Mouse (Mus musculus): ENCODE results near the gene Atp6v1f.

The Atp6v1f gene

DNA sequence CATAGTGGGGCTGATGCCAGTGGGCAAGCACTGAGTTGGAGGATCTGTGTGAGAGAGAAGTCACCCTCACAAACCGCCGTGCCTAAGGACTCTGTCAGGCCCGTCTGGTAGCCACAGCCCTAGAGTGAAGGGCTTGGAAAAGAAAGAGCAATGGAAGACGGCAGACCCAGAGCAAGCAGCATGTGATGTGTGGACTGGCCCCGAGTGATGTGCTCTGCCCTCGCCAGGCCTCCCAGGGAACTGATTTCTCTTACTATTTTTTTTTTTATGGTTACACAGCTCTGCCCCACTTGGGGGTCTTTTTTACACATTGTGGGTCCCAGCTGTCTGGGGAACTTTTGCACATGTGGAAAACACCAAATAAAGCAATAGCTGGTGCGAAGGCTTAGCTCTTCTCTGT is 6.0 kb upstream of the Atp6v1f start:
- no peak for DNase-seq (ENCODE audit: low read depth, low spot score)

DNA sequence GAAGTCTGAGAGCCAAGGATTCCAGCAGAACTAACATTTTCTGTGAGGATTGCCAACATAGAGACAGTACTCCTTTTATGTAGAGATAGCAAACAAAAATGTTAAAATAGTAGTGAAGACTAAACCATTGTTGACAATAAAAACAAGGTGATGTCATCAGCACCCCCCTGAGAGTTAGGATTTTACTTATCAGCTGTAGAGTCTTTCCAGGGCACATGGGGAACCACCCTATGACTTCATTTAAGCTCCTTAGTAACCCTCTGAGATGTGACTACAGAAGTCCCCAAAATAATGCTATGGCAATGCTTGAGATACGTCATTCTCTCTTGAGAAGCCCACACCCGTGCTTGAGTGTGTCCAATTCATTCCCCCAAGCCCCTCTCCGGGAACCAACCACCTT is 4.1 kb upstream of the Atp6v1f start:
- DNase-seq (ENCODE audit: low read depth, low spot score), result peak; percentile 47

- no peak for DNase-seq (ENCODE audit: low read depth, low spot score)
Measured at GRCm38 (mm10) chr6:29468851-29469250, 1.3 kb downstream of the Atp6v1f start.

GRCm38 (mm10) chr6:29471137-29471536 is 3.6 kb downstream of the Atp6v1f start, which contains the start of gene Atp6v1fnb:
Gene Atp6v1fnb, plus strand, starts transcription at chr6:29471437.
- no peak for DNase-seq (ENCODE audit: low read depth, low spot score)

- peak; percentile 46 for DNase-seq (ENCODE audit: low read depth, low spot score)
Measured at GRCm38 (mm10) chr6:29473941-29474691, 6.6 kb downstream of the Atp6v1f start.

- no peak for DNase-seq (ENCODE audit: low read depth, low spot score)
Measured at GRCm38 (mm10) chr6:29474736-29475135, 7.2 kb downstream of the Atp6v1f start.

- DNase-seq (ENCODE audit: low read depth, low spot score), result no peak
Measured at GRCm38 (mm10) chr6:29482691-29483090, 15.2 kb downstream of the Atp6v1f start.

DNA sequence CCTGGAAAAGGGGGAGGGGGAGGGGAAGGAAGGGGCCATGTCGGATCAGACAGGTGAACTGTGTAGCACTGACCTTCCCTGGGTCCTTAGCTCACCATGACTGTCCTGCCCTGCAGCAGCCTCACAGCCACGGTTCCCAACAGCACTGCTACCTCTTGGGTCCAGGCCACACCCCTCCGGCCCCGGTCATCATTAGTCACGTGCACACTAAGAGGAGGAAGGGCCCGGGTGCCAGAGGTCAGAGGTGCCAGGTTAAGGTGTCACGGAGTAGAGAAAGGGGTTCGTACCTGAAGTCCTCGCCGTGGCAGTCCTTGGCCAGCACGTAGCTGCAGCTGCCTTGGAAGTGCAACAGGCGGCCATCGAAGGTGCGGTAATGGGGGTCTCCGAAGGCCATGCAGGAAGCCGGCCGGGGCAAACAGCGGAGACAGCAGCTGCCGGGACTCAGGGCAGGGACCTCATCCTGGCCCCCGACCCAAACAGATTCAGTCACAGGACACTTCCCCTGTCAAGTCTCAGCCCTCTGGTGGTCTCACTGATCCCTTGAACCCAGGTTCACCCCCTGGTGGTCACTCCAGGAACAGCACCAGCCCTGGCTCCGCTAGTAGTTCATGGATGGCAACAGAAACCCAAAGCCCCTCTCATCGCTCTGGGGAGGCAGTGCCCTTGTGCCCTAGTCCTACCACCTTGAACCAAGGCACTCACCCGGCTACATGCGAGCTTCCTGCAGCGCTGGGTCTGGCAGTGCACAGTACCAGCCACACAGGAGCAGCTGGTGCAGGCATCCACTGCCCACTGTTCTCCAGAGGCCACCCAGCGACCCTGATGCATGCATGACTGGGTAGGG is 17.4 kb downstream of the Atp6v1f start:
- peak; percentile 26 for DNase-seq (ENCODE audit: low read depth, low spot score)

DNA sequence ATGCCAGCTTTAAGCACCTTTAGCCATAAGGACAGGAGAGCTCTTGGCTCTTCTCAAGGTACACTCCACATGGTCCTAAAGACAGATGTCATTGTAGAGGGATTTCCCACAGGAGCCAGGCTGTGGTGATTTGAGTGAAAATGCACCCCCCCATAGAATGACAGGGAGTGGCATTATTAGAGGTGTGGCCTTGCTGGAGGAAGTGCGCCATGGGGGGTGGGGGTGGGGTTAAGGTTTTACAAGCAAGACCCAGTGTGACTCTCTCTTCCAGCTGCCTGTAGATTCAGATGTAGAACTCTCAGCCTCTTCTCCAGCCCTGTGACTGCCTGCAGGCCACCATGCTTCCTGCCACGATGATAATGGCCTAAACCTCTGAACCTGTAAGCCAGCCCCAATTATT is 18.4 kb downstream of the Atp6v1f start:
- DNase-seq (ENCODE audit: low read depth, low spot score), result no peak

DNA sequence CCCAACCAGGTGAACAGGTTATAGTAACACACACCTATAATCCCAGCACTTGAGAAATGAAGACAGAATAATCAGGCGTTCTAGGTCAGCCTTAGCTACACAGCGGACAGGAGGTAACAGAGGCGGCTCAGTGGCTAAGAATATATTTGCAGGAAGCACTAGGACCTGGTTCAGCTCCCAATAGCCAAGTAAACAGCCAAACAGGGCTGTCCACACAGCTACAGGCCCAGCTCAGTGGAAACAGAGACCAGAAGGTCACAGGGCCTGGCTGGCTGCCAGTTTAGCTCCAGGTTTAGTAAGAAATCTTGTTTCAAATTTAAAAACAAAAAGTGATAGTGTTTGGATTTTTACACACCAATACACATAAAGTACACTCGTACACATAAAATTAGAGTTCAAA is 26.6 kb downstream of the Atp6v1f start:
- DNase-seq (ENCODE audit: low read depth, low spot score), result no peak

DNA sequence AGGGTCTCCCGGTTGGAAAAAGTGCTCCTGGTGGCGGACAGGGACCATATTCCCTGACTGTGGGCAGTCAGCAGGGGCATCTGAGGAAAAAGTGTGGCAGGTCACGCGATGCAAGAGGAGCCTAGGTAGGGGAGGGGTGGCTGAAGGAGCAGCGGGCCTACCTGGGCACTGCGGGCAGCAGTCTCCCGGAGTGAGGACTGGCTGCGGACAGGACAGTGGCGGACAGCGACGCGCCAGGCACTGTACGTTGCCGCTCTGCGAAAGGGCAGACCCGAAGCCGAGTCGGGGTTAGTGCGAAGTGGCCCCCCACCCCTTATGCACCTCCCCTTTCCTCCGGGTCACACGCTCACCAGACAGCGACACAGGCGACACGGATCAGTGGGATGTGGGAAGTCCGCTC is 28.8 kb downstream of the Atp6v1f start:
- DNase-seq (ENCODE audit: low read depth, low spot score), result no peak

DNA sequence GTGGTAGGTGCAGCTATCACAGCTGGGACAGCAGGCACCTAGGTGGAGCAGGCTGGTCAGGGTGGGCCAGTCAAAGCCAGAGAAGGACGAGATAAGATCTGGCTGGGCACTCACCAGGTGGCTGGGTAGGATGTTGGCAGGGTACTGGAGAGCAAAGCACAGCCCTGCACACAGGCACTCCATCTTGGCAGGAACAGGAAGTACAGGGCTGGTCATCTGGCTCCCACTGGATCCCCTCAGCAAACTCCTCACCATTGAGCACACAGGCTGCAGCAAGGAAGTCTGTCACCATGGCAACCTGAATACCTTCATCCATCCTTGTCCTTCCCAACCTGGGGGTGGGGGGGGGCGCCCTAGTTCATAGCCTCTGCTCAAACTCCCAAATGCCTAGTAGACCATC is 30.3 kb downstream of the Atp6v1f start:
- DNase-seq (ENCODE audit: low read depth, low spot score), result no peak

DNA sequence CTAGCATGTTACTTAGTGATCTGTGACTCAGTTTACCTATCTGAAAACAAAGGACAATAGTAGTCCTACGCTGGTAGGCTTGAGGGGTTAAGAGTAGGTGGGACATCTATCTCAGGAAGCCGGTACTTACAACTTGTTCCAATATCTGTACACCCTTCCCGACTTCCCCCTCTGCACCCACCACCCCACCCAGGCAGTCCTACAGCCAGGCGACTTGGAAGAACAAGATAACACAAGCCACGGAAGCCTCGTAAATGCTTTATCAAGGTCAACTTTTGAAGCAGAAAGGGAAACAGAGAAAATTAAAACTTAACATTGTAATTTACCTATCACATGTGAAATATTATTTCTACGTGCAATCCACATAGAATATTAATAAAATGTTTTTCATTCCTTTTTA is 32.7 kb downstream of the Atp6v1f start:
- no peak for DNase-seq (ENCODE audit: low read depth, low spot score)

GRCm38 (mm10) chr6:29500810-29501209 is 33.3 kb downstream of the Atp6v1f start:
- no peak for DNase-seq (ENCODE audit: low read depth, low spot score)

- no peak for DNase-seq (ENCODE audit: low read depth, low spot score)
Measured at GRCm38 (mm10) chr6:29501599-29501998, 34.1 kb downstream of the Atp6v1f start.

GRCm38 (mm10) chr6:29505493-29505892 is 38.0 kb downstream of the Atp6v1f start:
- no peak for DNase-seq (ENCODE audit: low read depth, low spot score)

DNA sequence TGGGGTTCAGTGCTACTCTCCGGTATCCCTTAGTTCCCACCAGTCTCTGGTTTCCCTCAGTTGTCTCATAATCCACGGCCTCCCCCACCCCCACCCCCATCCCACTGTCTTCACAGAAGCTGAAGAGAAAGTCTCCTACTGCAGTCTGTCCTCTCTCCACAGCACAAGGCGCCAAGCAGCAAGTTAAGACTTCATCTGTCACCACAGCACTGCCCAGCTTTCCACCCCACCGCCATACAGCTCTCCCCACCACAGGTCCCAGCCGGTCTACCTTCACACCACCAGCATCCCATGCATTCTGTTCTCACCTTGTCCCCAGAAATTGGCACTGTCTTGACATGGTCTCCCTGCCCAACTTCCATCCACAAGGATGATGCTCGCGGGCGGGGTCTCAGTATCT is 39.3 kb downstream of the Atp6v1f start:
- no peak for DNase-seq (ENCODE audit: low read depth, low spot score)

DNA sequence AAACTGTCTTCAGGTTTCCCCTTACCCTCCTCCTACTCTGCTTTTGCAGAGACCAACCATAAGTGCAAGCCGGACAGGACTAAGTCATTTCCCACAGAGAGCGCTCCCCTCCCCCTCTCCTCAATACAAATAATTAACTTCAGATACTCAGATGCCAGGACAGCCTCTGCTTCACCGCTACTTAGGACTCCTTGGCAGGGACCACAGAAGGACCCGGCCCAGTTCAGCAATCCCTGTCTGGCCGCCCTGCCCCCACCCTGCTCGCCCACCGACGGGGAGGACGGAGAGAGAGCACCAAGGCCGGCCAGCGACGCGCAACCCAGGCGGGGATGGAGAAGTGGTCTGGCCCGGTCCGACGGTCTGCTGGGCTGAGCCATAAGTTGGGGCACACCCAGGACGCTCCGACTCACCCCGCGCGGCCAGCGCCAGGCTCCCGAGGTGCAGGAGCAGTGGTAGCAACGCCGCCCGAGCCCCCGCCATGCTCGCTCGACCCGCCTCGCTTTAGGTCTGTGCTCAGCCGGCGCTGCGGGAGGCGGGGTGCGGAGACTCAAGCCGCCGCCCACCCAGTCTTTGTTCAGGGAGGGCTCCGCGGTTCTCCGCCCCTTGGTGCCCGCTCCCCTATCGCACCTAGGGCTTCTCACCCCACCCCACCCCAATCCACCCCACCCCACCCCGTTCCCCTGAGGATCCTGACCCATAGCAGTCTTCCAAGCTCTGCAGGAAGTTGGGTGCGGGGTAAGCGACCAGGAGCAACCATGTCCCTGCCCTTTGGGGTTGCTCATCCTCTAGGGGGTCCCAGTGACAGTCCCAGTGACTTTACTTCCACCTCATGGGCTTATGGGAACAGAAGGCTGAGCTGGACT is 40.2 kb downstream of the Atp6v1f start, which contains the start of gene Kcp:
Gene Kcp, minus strand, starts transcription at position 506 of the 863 bp plus-strand sequence.
- DNase-seq (ENCODE audit: low read depth, low spot score), result no peak

- peak; percentile 54 for DNase-seq (ENCODE audit: low read depth, low spot score)
Measured at GRCm38 (mm10) chr6:29509086-29509485, 41.6 kb downstream of the Atp6v1f start.

DNA sequence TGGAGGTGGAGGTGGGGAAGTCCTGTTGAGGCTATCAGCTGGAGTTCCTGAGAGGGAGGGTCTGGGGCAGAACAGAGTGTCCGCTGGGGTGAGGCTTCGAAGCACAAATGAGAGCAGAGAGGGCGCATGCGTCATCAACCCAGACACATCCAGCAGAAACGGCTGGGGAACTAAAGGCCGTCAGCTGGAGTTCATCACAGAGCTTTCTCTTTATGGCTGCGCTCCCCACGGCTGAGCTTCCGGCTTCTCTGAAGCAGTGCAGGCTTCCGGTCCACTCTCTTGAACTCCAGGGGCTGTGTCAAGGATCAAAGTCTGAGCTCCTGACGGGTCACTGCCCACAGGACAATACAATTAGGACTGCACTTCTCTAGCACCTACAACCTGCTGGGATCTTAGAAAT is 45.8 kb downstream of the Atp6v1f start:
- DNase-seq (ENCODE audit: low read depth, low spot score), result peak; percentile 59

GRCm38 (mm10) chr6:29517139-29517538 is 49.6 kb downstream of the Atp6v1f start:
- DNase-seq (ENCODE audit: low read depth, low spot score), result peak; percentile 68
